Mouse (Mus musculus) kidney, postnatal 0 days (tissue): ENCODE data around the gene Podxl. TPM values are rescaled to one million over a fixed set of nuclear protein-coding genes. Genes with fewer than 3 reads are reported as not detected.

Experiments
- ATAC-seq: fragments of 200-750 bp; cut with Nextera tagmentation; replicated peaks from 2 replicates; pipeline ENCODE4 v1.8.0; 2017; ENCODE audit warnings: low read depth, moderate number of reproducible peaks, moderate TSS enrichment, moderate library complexity; ENCODE audit not compliant: low FRiP score
- DNase-seq: peaks from one replicate; pipeline ENCODE4 v3.0.0-alpha.2; 2016; ENCODE audit warnings: low spot score
- H3K27ac ChIP-seq: fragments of 300-500 bp; sonication (generic); 2 replicates; pipeline ENCODE4 v1.5.1; 2014; ENCODE audit warnings: mild to moderate bottlenecking
- H3K27me3 ChIP-seq: fragments of 300-500 bp; sonication (generic); 2 replicates; pipeline ENCODE4 v1.6.1; 2014; ENCODE audit warnings: low read length, mixed read lengths; ENCODE audit not compliant: insufficient read depth
- H3K36me3 ChIP-seq: fragments of 300-500 bp; sonication (generic); 2 replicates; pipeline ENCODE4 v1.6.1; 2014; ENCODE audit warnings: low read length, mixed read lengths; ENCODE audit not compliant: insufficient read depth
- H3K4me1 ChIP-seq: fragments of 300-500 bp; sonication (generic); replicated peaks from 2 replicates; pipeline ENCODE4 v1.6.1; 2014; ENCODE audit warnings: antibody characterized with exemption, low read length, mixed read lengths; ENCODE audit not compliant: insufficient read depth
- H3K4me2 ChIP-seq: fragments of 300-500 bp; sonication (generic); 2 replicates; pipeline ENCODE4 v1.6.1; 2014; ENCODE audit warnings: mild to moderate bottlenecking, low read length, moderate library complexity, mixed read lengths
- H3K4me3 ChIP-seq: fragments of 300-500 bp; sonication (generic); replicated peaks from 2 replicates; pipeline ENCODE4 v1.5.1; 2014; ENCODE audit warnings: low read depth, low read length
- H3K9ac ChIP-seq: fragments of 300-500 bp; sonication (generic); 2 replicates; pipeline ENCODE4 v1.6.1; 2014; ENCODE audit warnings: low read depth, low read length
- H3K9me3 ChIP-seq: fragments of 300-500 bp; sonication (generic); replicated peaks from 2 replicates; pipeline ENCODE4 v1.6.1; 2016; ENCODE audit warnings: low read length, inconsistent platforms, mixed read lengths
- CTCF ChIP-seq: IDR thresholded peaks from 2 replicates; pipeline ENCODE4 v1.5.1; 2016; ENCODE audit warnings: antibody characterized with exemption, low read depth, mild to moderate bottlenecking, moderate library complexity
- WGBS: fragments of 180-500 bp; shearing (Covaris S2); extraction: QIAGEN DNeasy Blood & Tissue Kit; methylation state at CpG from one replicate; pipeline ENCODE4 v1.1.7; 2014; 5-methylcytosine and 5-hydroxymethylcytosine counted together
- polyA plus RNA-seq: library from polyadenylated mRNA; unstranded; fragments of >200 nt; fragmentation: Nextera tagmentation; extraction: Ambion mirVana; gene quantifications from 2 replicates; pipeline ENCODE4 v1.2.1, GENCODE M21; 2015

The Podxl gene
- polyA plus RNA-seq, 1 experiment from 2014 or later, result 85.5 TPM

- no peak overlapping the region for H3K4me3 ChIP-seq
- 79% methylated on average over 4 of the region's 4 CpGs for WGBS
- H3K27me3 ChIP-seq, result no peaks in the 10 kb centered on the region
- TF ChIP-seq CTCF, result no peak
- H3K4me2 ChIP-seq, result no peak overlapping the region
- no peak overlapping the region for H3K9ac ChIP-seq
- H3K4me1 ChIP-seq, result no peaks in the 10 kb centered on the region
- no peaks in the 10 kb centered on the region for H3K9me3 ChIP-seq
- H3K27ac ChIP-seq, result no peak overlapping the region
- ATAC-seq, result no peak
- DNase-seq, result no peak
- peaks cover 4% of the 10 kb centered on the region; the same call in 1 of the 2 replicates for H3K36me3 ChIP-seq
Measured at GRCm38 (mm10) chr6:31522478-31522877, 41.3 kb downstream of the Podxl start.

- Histone ChIP-seq H3K27ac (no peak overlapping the region), H3K9me3 (no peaks in the 10 kb centered on the region), H3K4me3 (no peak overlapping the region), H3K27me3 (no peaks in the 10 kb centered on the region), H3K36me3 (peaks cover 4% of the 10 kb centered on the region; the same call in 1 of the 2 replicates), H3K4me2 (no peak overlapping the region), H3K9ac (no peak overlapping the region), H3K4me1 (no peaks in the 10 kb centered on the region)
- ATAC-seq (no peak), DNase-seq (no peak)
- no peak for TF ChIP-seq CTCF
- 77% methylated on average over 8 of the region's 8 CpGs for WGBS
Measured at GRCm38 (mm10) chr6:31521491-31522355, 42.1 kb downstream of the Podxl start.

- H3K9me3 ChIP-seq, result no peaks in the 10 kb centered on the region
- H3K27ac ChIP-seq, result no peak overlapping the region
- no peak for TF ChIP-seq CTCF
- no peaks in the 10 kb centered on the region for H3K4me1 ChIP-seq
- no peak overlapping the region for H3K4me3 ChIP-seq
- DNase-seq (no peak), ATAC-seq (no peak)
- WGBS, result 44% methylated on average over 7 of the region's 7 CpGs
- H3K27me3 ChIP-seq, result no peaks in the 10 kb centered on the region
- H3K9ac ChIP-seq, result no peak overlapping the region
- no peak overlapping the region for H3K4me2 ChIP-seq
- H3K36me3 ChIP-seq, result peaks cover 4% of the 10 kb centered on the region; the same call in 1 of the 2 replicates
Measured at GRCm38 (mm10) chr6:31520486-31521215, 43.1 kb downstream of the Podxl start.

GRCm38 (mm10) chr6:31519001-31519471, 44.7 kb downstream of the Podxl start:
- Histone ChIP-seq H3K27me3 (no peaks in the 10 kb centered on the region), H3K9me3 (no peaks in the 10 kb centered on the region), H3K27ac (no peak overlapping the region), H3K4me1 (no peaks in the 10 kb centered on the region), H3K4me2 (no peak overlapping the region), H3K4me3 (no peak overlapping the region), H3K9ac (no peak overlapping the region), H3K36me3 (no peaks in the 10 kb centered on the region)
- WGBS, result 75% methylated on average over 8 of the region's 8 CpGs
- peak; percentile 69 for TF ChIP-seq CTCF
- peak; percentile 43 for DNase-seq
- no peak for ATAC-seq

GRCm38 (mm10) chr6:31518338-31518698, 45.5 kb downstream of the Podxl start:
- Histone ChIP-seq H3K9ac (no peak overlapping the region), H3K4me2 (no peak overlapping the region), H3K27me3 (no peaks in the 10 kb centered on the region), H3K36me3 (no peaks in the 10 kb centered on the region), H3K27ac (peak overlapping the region; percentile 21; the same call in 1 of the 2 replicates), H3K4me1 (no peaks in the 10 kb centered on the region), H3K4me3 (no peak overlapping the region), H3K9me3 (no peaks in the 10 kb centered on the region)
- 56% methylated on average over 2 of the region's 2 CpGs for WGBS
- DNase-seq (peak; percentile 27), ATAC-seq (no peak)
- TF ChIP-seq CTCF, result no peak

GRCm38 (mm10) chr6:31517681-31518337, 46.0 kb downstream of the Podxl start:
- Histone ChIP-seq H3K4me1 (no peaks in the 10 kb centered on the region), H3K4me2 (no peak overlapping the region), H3K27me3 (no peaks in the 10 kb centered on the region), H3K9ac (no peak overlapping the region), H3K4me3 (no peak overlapping the region), H3K9me3 (no peaks in the 10 kb centered on the region), H3K27ac (peak overlapping the region; percentile 21), H3K36me3 (no peaks in the 10 kb centered on the region)
- WGBS, result 42% methylated on average over 9 of the region's 9 CpGs
- no peak for TF ChIP-seq CTCF
- ATAC-seq (peak; percentile 38), DNase-seq (peak; percentile 75)
